Mouse (Mus musculus): ENCODE data around the gene Fmo5. TPM values are rescaled to one million over a fixed set of nuclear protein-coding genes. Genes with fewer than 3 reads are reported as not detected.

The Fmo5 gene
- polyA plus RNA-seq, 1 experiment from 2014 or later = 0.53 TPM

- Histone ChIP-seq H3K9ac (replicated peaks; ENCODE audit: low read length) (no peak overlapping the region), H3K36me3 (ENCODE audit: control insufficient read depth, insufficient read depth, low read length) (no peaks in the 10 kb centered on the region), H3K9me3 (ENCODE audit: control insufficient read depth, low read length) (no peaks in the 10 kb centered on the region), H3K27ac (replicated peaks; ENCODE audit: low read depth, low read length) (no peak overlapping the region), H3K27me3 (ENCODE audit: control insufficient read depth, insufficient read depth, low read length) (no peaks in the 10 kb centered on the region), H3K4me1 (ENCODE audit: control insufficient read depth, insufficient read depth, low read length) (no peaks in the 10 kb centered on the region), H3K4me2 (ENCODE audit: low read length) (no peak overlapping the region), H3K4me3 (replicated peaks; ENCODE audit: low read depth, low read length) (no peak overlapping the region)
- ATAC-seq (ENCODE audit: low FRiP score, low TSS enrichment) = no peak
- DNase-seq = no peak
- WGBS = 92% methylated on average over 4 of the region's 4 CpGs
Observed at GRCm38 (mm10) chr3:97620657-97621056, 7.9 kb upstream of the Fmo5 start.

- Histone ChIP-seq H3K27ac (replicated peaks; ENCODE audit: low read depth, low read length) (no peak overlapping the region), H3K4me1 (ENCODE audit: control insufficient read depth, insufficient read depth, low read length) (no peaks in the 10 kb centered on the region), H3K9ac (replicated peaks; ENCODE audit: low read length) (no peak overlapping the region), H3K36me3 (ENCODE audit: control insufficient read depth, insufficient read depth, low read length) (no peaks in the 10 kb centered on the region), H3K9me3 (ENCODE audit: control insufficient read depth, low read length) (no peaks in the 10 kb centered on the region), H3K27me3 (ENCODE audit: control insufficient read depth, insufficient read depth, low read length) (no peaks in the 10 kb centered on the region), H3K4me3 (replicated peaks; ENCODE audit: low read depth, low read length) (no peak overlapping the region), H3K4me2 (ENCODE audit: low read length) (no peak overlapping the region)
- WGBS = 35% methylated on average over 2 of the region's 2 CpGs
- DNase-seq (no peak), ATAC-seq (ENCODE audit: low FRiP score, low TSS enrichment) (no peak)
Observed at GRCm38 (mm10) chr3:97624611-97625010, 4.0 kb upstream of the Fmo5 start.

- 85% methylated on average over 7 of the region's 7 CpGs for WGBS
- no peaks in the 10 kb centered on the region for H3K27me3 ChIP-seq (ENCODE audit: control insufficient read depth, insufficient read depth, low read length)
- H3K4me2 ChIP-seq (ENCODE audit: low read length) = no peak overlapping the region
- H3K4me3 ChIP-seq (replicated peaks; ENCODE audit: low read depth, low read length) = no peak overlapping the region
- no peaks in the 10 kb centered on the region for H3K4me1 ChIP-seq (ENCODE audit: control insufficient read depth, insufficient read depth, low read length)
- DNase-seq (no peak), ATAC-seq (ENCODE audit: low FRiP score, low TSS enrichment) (no peak)
- H3K27ac ChIP-seq (replicated peaks; ENCODE audit: low read depth, low read length) = no peak overlapping the region
- H3K36me3 ChIP-seq (ENCODE audit: control insufficient read depth, insufficient read depth, low read length) = no peaks in the 10 kb centered on the region
- no peak overlapping the region for H3K9ac ChIP-seq (replicated peaks; ENCODE audit: low read length)
- H3K9me3 ChIP-seq (ENCODE audit: control insufficient read depth, low read length) = no peaks in the 10 kb centered on the region
Observed at GRCm38 (mm10) chr3:97627893-97628292, 711 bp upstream of the Fmo5 start.

GRCm38 (mm10) chr3:97629941-97630340 lies 1.3 kb downstream of the Fmo5 start:
- no peaks in the 10 kb centered on the region for H3K36me3 ChIP-seq (ENCODE audit: control insufficient read depth, insufficient read depth, low read length)
- H3K4me1 ChIP-seq (ENCODE audit: control insufficient read depth, insufficient read depth, low read length) = no peaks in the 10 kb centered on the region
- no peak overlapping the region for H3K4me3 ChIP-seq (replicated peaks; ENCODE audit: low read depth, low read length)
- no peaks in the 10 kb centered on the region for H3K27me3 ChIP-seq (ENCODE audit: control insufficient read depth, insufficient read depth, low read length)
- no peak for DNase-seq
- no peak overlapping the region for H3K9ac ChIP-seq (replicated peaks; ENCODE audit: low read length)
- no peak overlapping the region for H3K4me2 ChIP-seq (ENCODE audit: low read length)
- H3K9me3 ChIP-seq (ENCODE audit: control insufficient read depth, low read length) = no peaks in the 10 kb centered on the region
- 85% methylated on average over 4 of the region's 4 CpGs for WGBS
- no peak for ATAC-seq (ENCODE audit: low FRiP score, low TSS enrichment)
- H3K27ac ChIP-seq (replicated peaks; ENCODE audit: low read depth, low read length) = no peak overlapping the region

GRCm38 (mm10) chr3:97630746-97631145 lies 2.1 kb downstream of the Fmo5 start:
- DNase-seq (no peak), ATAC-seq (ENCODE audit: low FRiP score, low TSS enrichment) (no peak)
- H3K4me2 ChIP-seq (ENCODE audit: low read length) = no peak overlapping the region
- no peaks in the 10 kb centered on the region for H3K4me1 ChIP-seq (ENCODE audit: control insufficient read depth, insufficient read depth, low read length)
- no peaks in the 10 kb centered on the region for H3K9me3 ChIP-seq (ENCODE audit: control insufficient read depth, low read length)
- H3K36me3 ChIP-seq (ENCODE audit: control insufficient read depth, insufficient read depth, low read length) = no peaks in the 10 kb centered on the region
- no peak overlapping the region for H3K9ac ChIP-seq (replicated peaks; ENCODE audit: low read length)
- 96% methylated on average over 4 of the region's 4 CpGs for WGBS
- no peak overlapping the region for H3K27ac ChIP-seq (replicated peaks; ENCODE audit: low read depth, low read length)
- H3K4me3 ChIP-seq (replicated peaks; ENCODE audit: low read depth, low read length) = no peak overlapping the region
- no peaks in the 10 kb centered on the region for H3K27me3 ChIP-seq (ENCODE audit: control insufficient read depth, insufficient read depth, low read length)

- WGBS = 91% methylated on average over 8 of the region's 8 CpGs
- H3K27ac ChIP-seq (replicated peaks; ENCODE audit: low read depth, low read length) = no peak overlapping the region
- no peaks in the 10 kb centered on the region for H3K27me3 ChIP-seq (ENCODE audit: control insufficient read depth, insufficient read depth, low read length)
- no peak overlapping the region for H3K4me3 ChIP-seq (replicated peaks; ENCODE audit: low read depth, low read length)
- no peaks in the 10 kb centered on the region for H3K9me3 ChIP-seq (ENCODE audit: control insufficient read depth, low read length)
- no peaks in the 10 kb centered on the region for H3K36me3 ChIP-seq (ENCODE audit: control insufficient read depth, insufficient read depth, low read length)
- no peak overlapping the region for H3K4me2 ChIP-seq (ENCODE audit: low read length)
- H3K4me1 ChIP-seq (ENCODE audit: control insufficient read depth, insufficient read depth, low read length) = no peaks in the 10 kb centered on the region
- H3K9ac ChIP-seq (replicated peaks; ENCODE audit: low read length) = no peak overlapping the region
- DNase-seq (no peak), ATAC-seq (ENCODE audit: low FRiP score, low TSS enrichment) (no peak)
Observed at GRCm38 (mm10) chr3:97631258-97631860, 2.8 kb downstream of the Fmo5 start.

- no peak for DNase-seq
- H3K4me1 ChIP-seq (ENCODE audit: control insufficient read depth, insufficient read depth, low read length) = no peaks in the 10 kb centered on the region
- no peaks in the 10 kb centered on the region for H3K36me3 ChIP-seq (ENCODE audit: control insufficient read depth, insufficient read depth, low read length)
- no peak overlapping the region for H3K27ac ChIP-seq (replicated peaks; ENCODE audit: low read depth, low read length)
- H3K27me3 ChIP-seq (ENCODE audit: control insufficient read depth, insufficient read depth, low read length) = no peaks in the 10 kb centered on the region
- no peak overlapping the region for H3K4me2 ChIP-seq (ENCODE audit: low read length)
- H3K9ac ChIP-seq (replicated peaks; ENCODE audit: low read length) = no peak overlapping the region
- no peaks in the 10 kb centered on the region for H3K9me3 ChIP-seq (ENCODE audit: control insufficient read depth, low read length)
- 84% methylated on average over 4 of the region's 4 CpGs for WGBS
- ATAC-seq (ENCODE audit: low FRiP score, low TSS enrichment) = no peak
- no peak overlapping the region for H3K4me3 ChIP-seq (replicated peaks; ENCODE audit: low read depth, low read length)
Observed at GRCm38 (mm10) chr3:97633456-97633855, 4.9 kb downstream of the Fmo5 start.

GRCm38 (mm10) chr3:97634288-97634761 lies 5.7 kb downstream of the Fmo5 start:
- Histone ChIP-seq H3K27me3 (ENCODE audit: control insufficient read depth, insufficient read depth, low read length) (no peaks in the 10 kb centered on the region), H3K4me2 (ENCODE audit: low read length) (no peak overlapping the region), H3K27ac (replicated peaks; ENCODE audit: low read depth, low read length) (no peak overlapping the region), H3K36me3 (ENCODE audit: control insufficient read depth, insufficient read depth, low read length) (no peaks in the 10 kb centered on the region), H3K4me1 (ENCODE audit: control insufficient read depth, insufficient read depth, low read length) (no peaks in the 10 kb centered on the region), H3K4me3 (replicated peaks; ENCODE audit: low read depth, low read length) (no peak overlapping the region), H3K9me3 (ENCODE audit: control insufficient read depth, low read length) (no peaks in the 10 kb centered on the region), H3K9ac (replicated peaks; ENCODE audit: low read length) (no peak overlapping the region)
- peak; percentile 12 for DNase-seq
- WGBS = 83% methylated on average over 3 of the region's 3 CpGs
- ATAC-seq (ENCODE audit: low FRiP score, low TSS enrichment) = no peak

GRCm38 (mm10) chr3:97641396-97641795 lies 12.8 kb downstream of the Fmo5 start:
- Histone ChIP-seq H3K4me1 (ENCODE audit: control insufficient read depth, insufficient read depth, low read length) (no peaks in the 10 kb centered on the region), H3K27me3 (ENCODE audit: control insufficient read depth, insufficient read depth, low read length) (no peaks in the 10 kb centered on the region), H3K4me2 (ENCODE audit: low read length) (no peak overlapping the region), H3K36me3 (ENCODE audit: control insufficient read depth, insufficient read depth, low read length) (no peaks in the 10 kb centered on the region), H3K9ac (replicated peaks; ENCODE audit: low read length) (no peak overlapping the region), H3K9me3 (ENCODE audit: control insufficient read depth, low read length) (no peaks in the 10 kb centered on the region), H3K4me3 (replicated peaks; ENCODE audit: low read depth, low read length) (no peak overlapping the region), H3K27ac (replicated peaks; ENCODE audit: low read depth, low read length) (no peak overlapping the region)
- WGBS = 86% methylated on average over 4 of the region's 4 CpGs
- ATAC-seq (ENCODE audit: low FRiP score, low TSS enrichment) (no peak), DNase-seq (no peak)

All from midbrain, embryonic 14.5 days (tissue).